Mouse (Mus musculus) left cerebral cortex, postnatal 36 days (tissue): Measurements from ENCODE around the gene Gm6408. TPM values are rescaled to one million over a fixed set of nuclear protein-coding genes. Genes with fewer than 3 reads are reported as not detected.
"Not testable (repeated sequence)": the region's sequence is repeated elsewhere in the genome, so short reads cannot be mapped to it uniquely, and the experiment has no call there.

Experiments used
- DNase-seq, 2 experiments: peaks; one replicate each; pipeline ENCODE4 v3.0.0; 2021 to 2022; ENCODE audit warnings: low spot score in 2 of 2, mixed read lengths in 1 of 2
- intact Hi-C: fragments of 180-260 bp; cut with DNase I; formaldehyde crosslinking; loops from one replicate; pipeline ENCODE4 v1.15.1; 2025
- total RNA-seq, 2 experiments: library from RNA; stranded (reverse); gene quantifications; 2 replicates each; pipeline ENCODE4 v1.2.3; 2021

Gm6408 gene
- total RNA-seq, 2 experiments from 2014 or later = not detected

DNA sequence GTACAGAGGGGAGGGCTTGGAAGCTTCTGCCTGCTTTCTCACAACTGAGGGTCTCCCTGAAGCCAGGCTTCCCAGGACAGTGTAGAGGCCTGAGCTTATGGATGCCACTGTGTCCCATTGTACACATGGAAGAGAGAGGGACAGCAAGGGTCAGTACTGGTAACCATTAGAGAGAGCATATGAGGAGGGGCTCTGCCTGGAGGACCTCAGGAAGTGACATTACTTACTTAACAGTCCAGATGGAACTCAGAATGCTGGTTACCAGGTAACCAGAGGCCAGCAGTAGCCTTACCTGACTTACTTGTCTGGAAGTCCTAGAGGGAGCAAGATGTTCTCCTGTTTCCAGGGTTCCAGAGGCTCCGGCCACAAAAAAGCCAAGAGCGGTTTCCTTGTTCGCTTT lies 43.7 kb downstream of the Gm6408 start, which contains the start of gene Gm3404:
Gene Gm3404 (plus strand): TSS at position 301 of the 400 bp plus-strand sequence.
- DNase-seq, intact Hi-C loops: not testable (repeated sequence)

Other genes with a start within 250 kb of the Gm6408 start
- gene Wasf3, start 97.0 kb upstream of the Gm6408 start, total RNA-seq = 10 to 100 TPM; 90.6 to 96.2 TPM
- gene Gm6370, start 9.4 kb downstream of the Gm6408 start, total RNA-seq = not detected
- not detected for gene 4930449I24Rik, start 20.4 kb downstream of the Gm6408 start, total RNA-seq
- gene Gm3402, start 32.2 kb downstream of the Gm6408 start, total RNA-seq = not detected
- not detected for gene Gm3404, start 43.8 kb downstream of the Gm6408 start, total RNA-seq
- gene Gm3409, start 55.7 kb downstream of the Gm6408 start, total RNA-seq = not detected
- gene Gm3415, start 74.2 kb downstream of the Gm6408 start, total RNA-seq = not detected
- gene Gpr12, start 103.3 kb downstream of the Gm6408 start, total RNA-seq = 10 to 100 TPM; 28.5 to 34.1 TPM